ENCODE assay signal across 8 mouse cellular contexts in genomic region chr9:104262016-104262762, GRCm38 (mm10). TPM values are rescaled to one million over a fixed set of nuclear protein-coding genes. Genes with fewer than 3 reads are reported as not detected.
A peak's percentile ranks its signal among the peaks of the same experiment; 100 is the strongest.
DNase-seq lines count a peak whose midpoint lies in the region; ATAC-seq and TF ChIP-seq lines count a peak whose summit lies in the region.

No protein-coding gene starts in this region.

- no peaks in the 10 kb centered on the region for H3K36me3 ChIP-seq in embryonic facial prominence, embryonic 15.5 days
- no peaks in the 10 kb centered on the region for H3K36me3 ChIP-seq in hindbrain, postnatal 0 days (ENCODE audit: insufficient read depth, low read length)
- no peaks in the 10 kb centered on the region for H3K36me3 ChIP-seq in liver, adult 2 months (ENCODE audit: control insufficient read depth, insufficient read depth, low read length)
- H3K36me3 ChIP-seq in myocyte (ENCODE audit: control insufficient read depth, insufficient read depth), result peaks cover 4% of the 10 kb centered on the region

- no peak for TF ChIP-seq POLR2A in liver, adult 2 months (IDR thresholded peaks at IDR 0.05; ENCODE audit: extremely low read depth, insufficient read depth, low read length)
- TF ChIP-seq POLR2A in myocyte (IDR thresholded peaks at IDR 0.05; ENCODE audit: insufficient read length, low read depth), result no peak

- no peak for TF ChIP-seq CTCF in Patski (IDR thresholded peaks at IDR 0.05)
- no peak for TF ChIP-seq CTCF in hindbrain, postnatal 0 days (IDR thresholded peaks at IDR 0.05; ENCODE audit: low read depth)
- no peak for TF ChIP-seq CTCF in liver, adult 2 months (IDR thresholded peaks at IDR 0.05; ENCODE audit: low read depth, low read length)

- H3K9ac ChIP-seq in embryonic facial prominence, embryonic 15.5 days, result peak overlapping the region; percentile 94
- peak overlapping the region; percentile 91 for H3K9ac ChIP-seq in hindbrain, postnatal 0 days (replicated peaks; ENCODE audit: low read length)
- H3K9ac ChIP-seq in liver, adult 2 months (ENCODE audit: low read depth, low read length), result peak overlapping the region; percentile 85

- peaks cover 18% of the 10 kb centered on the region for H3K4me1 ChIP-seq in embryonic facial prominence, embryonic 15.5 days
- peaks cover 8% of the 10 kb centered on the region for H3K4me1 ChIP-seq in hindbrain, postnatal 0 days (ENCODE audit: insufficient read depth, low read length)
- peaks cover 5% of the 10 kb centered on the region for H3K4me1 ChIP-seq in liver, adult 2 months (ENCODE audit: control insufficient read depth, insufficient read depth, low read length)

- peak overlapping the region; percentile 37 for H3ac ChIP-seq in myocyte (ENCODE audit: control insufficient read depth, insufficient read length)

- POLR2A ChIA-PET in Patski (lab: Charles Lee), result interaction anchor here (0.7 to 0.9 kb wide), 2 partner anchors 14 to 15 kb away, joined by 3 to 4 read pairs; no protein-coding TSS in a partner anchor

- DNase-seq in left cerebral cortex, adult 18-20 months (ENCODE audit: low spot score in 2 of 2), result peak; percentile 22 to 36
- no peak for DNase-seq in left cerebral cortex, adult 11 months (ENCODE audit: low spot score)
- peak; percentile 15 for DNase-seq in Patski (ENCODE audit: low read depth, low spot score)
- peak; percentile 47 for DNase-seq in hindbrain, postnatal 0 days (ENCODE audit: low spot score)
- DNase-seq in liver, adult 2 months (ENCODE audit: extremely low read depth, low read depth, low spot score), result no peak
- no peak for DNase-seq in spleen, postnatal 10 days (ENCODE audit: low spot score in 2 of 2)

- in situ Hi-C loops in Patski (cut with MboI; ENCODE audit: low pct_unique_long_range_greater_than_20kb), result no loop called here

- H3K27me3 ChIP-seq in Patski (peaks cover 4% of the 10 kb centered on the region), myocyte (ENCODE audit: control insufficient read depth, insufficient read depth, insufficient read length) (no peaks in the 10 kb centered on the region)
- H3K27me3 ChIP-seq in embryonic facial prominence, embryonic 15.5 days, result no peaks in the 10 kb centered on the region
- no peaks in the 10 kb centered on the region for H3K27me3 ChIP-seq in hindbrain, postnatal 0 days (ENCODE audit: insufficient read depth, low read length)
- no peaks in the 10 kb centered on the region for H3K27me3 ChIP-seq in liver, adult 2 months (ENCODE audit: control insufficient read depth, insufficient read depth, low read length)

- H3K79me2 ChIP-seq in liver, adult 2 months (ENCODE audit: control insufficient read depth, insufficient read depth, low read length), result peaks cover 35% of the 10 kb centered on the region; the same call in 1 of the 2 replicates
- peaks cover 51% of the 10 kb centered on the region for H3K79me2 ChIP-seq in myocyte (ENCODE audit: control insufficient read depth, insufficient read depth)

- CTCF ChIA-PET in Patski (lab: Charles Lee), result no interaction called here

- no peaks in the 10 kb centered on the region for H3K9me3 ChIP-seq in embryonic facial prominence, embryonic 15.5 days (replicated peaks)
- H3K9me3 ChIP-seq in hindbrain, postnatal 0 days (ENCODE audit: low read length), result no peaks in the 10 kb centered on the region

- H3K27ac ChIP-seq in embryonic facial prominence, embryonic 15.5 days (replicated peaks), result peak overlapping the region; percentile 88
- H3K27ac ChIP-seq in hindbrain, postnatal 0 days, result peak overlapping the region; percentile 86
- peak overlapping the region; percentile 68 for H3K27ac ChIP-seq in liver, adult 2 months (replicated peaks; ENCODE audit: insufficient read depth, low read depth, low read length)

- H3K4me2 ChIP-seq in embryonic facial prominence, embryonic 15.5 days (replicated peaks), result peak overlapping the region; percentile 81
- peak overlapping the region; percentile 84 for H3K4me2 ChIP-seq in hindbrain, postnatal 0 days (ENCODE audit: low read depth, low read length)
- peak overlapping the region; percentile 79 for H3K4me2 ChIP-seq in myocyte (ENCODE audit: low read depth)

- H3K4me3 ChIP-seq in embryonic facial prominence, embryonic 15.5 days (replicated peaks), result peak overlapping the region; percentile 96
- H3K4me3 ChIP-seq in hindbrain, postnatal 0 days (ENCODE audit: low read length), result peak overlapping the region; percentile 99
- peak overlapping the region; percentile 96 for H3K4me3 ChIP-seq in liver, adult 2 months (ENCODE audit: insufficient read depth, low read depth, low read length)
- H3K4me3 ChIP-seq in myocyte, result peak overlapping the region; percentile 67

- ATAC-seq in Patski, result peak; percentile 65
- ATAC-seq in embryonic facial prominence, embryonic 15.5 days (ENCODE audit: insufficient number of reproducible peaks, low FRiP score, low TSS enrichment, low read depth), result peak; percentile 71
- ATAC-seq in hindbrain, postnatal 0 days, result peak; percentile 72

- 1% methylated on average over 45 of the region's 46 CpGs for WGBS in embryonic facial prominence, embryonic 15.5 days
- 1% methylated on average over 42 of the region's 46 CpGs for WGBS in hindbrain, postnatal 0 days
- under 1% methylated on average over 46 of the region's 46 CpGs for WGBS in liver, adult 2 months

TF ChIP-seq in myocyte, 11 proteins besides CTCF, POLR2A, EP300 and RAD21:
- TF ChIP-seq MAX (IDR thresholded peaks at IDR 0.05; ENCODE audit: low read depth) (no peak), TCF3 (IDR thresholded peaks at IDR 0.05; ENCODE audit: insufficient read length, low read depth) (no peak), MYOG (IDR thresholded peaks at IDR 0.05; ENCODE audit: control insufficient read depth in 1 of 3, insufficient read depth in 1 of 3, insufficient read length in 2 of 3, low read depth in 2 of 3) (no peak), TCF12 (IDR thresholded peaks at IDR 0.05; ENCODE audit: insufficient read depth, poor library complexity, severe bottlenecking) (no peak), MYOD1 (IDR thresholded peaks at IDR 0.05; ENCODE audit: control insufficient read depth in 1 of 3, insufficient read length in 2 of 3, low read depth in 2 of 3) (no peak), USF1 (IDR thresholded peaks at IDR 0.05; ENCODE audit: low read depth) (no peak), REST (IDR thresholded peaks at IDR 0.05; ENCODE audit: insufficient read depth, insufficient read length) (no peak), E2F4 (IDR thresholded peaks at IDR 0.05; ENCODE audit: insufficient read depth) (no peak)
TF ChIP-seq in myocyte: peak in this region for 0.

RNA-seq across cellular contexts. Expression of gene Dnajc13, which starts 0.5 kb away (rescaled TPM):
- total RNA-seq in left cerebral cortex, adult 18-20 months (2021), result 10 to 100 TPM; 72.3 to 73.1 TPM
- polyA plus RNA-seq in Patski (2021) (64.2 TPM), myocyte (2012; fragmentation: generic; extraction: Trizol) (14.1 TPM)
- polyA plus RNA-seq in embryonic facial prominence, embryonic 15.5 days (2015; fragmentation: Nextera tagmentation; extraction: Ambion mirVana), result 19.3 and 21.0 TPM in 2 replicates
- 44.5 and 53.7 TPM in 2 replicates for total RNA-seq in hindbrain, postnatal 0 days (2014; rRNA removed)
- polyA plus RNA-seq in hindbrain, postnatal 0 days (2015; fragmentation: Nextera tagmentation; extraction: Ambion mirVana), result 14.2 and 15.2 TPM in 2 replicates
- 25.8 and 27.3 TPM in 2 replicates for total RNA-seq in liver, adult 2 months (2014; rRNA removed)
- polyA plus RNA-seq in liver, adult 2 months (2012; rRNA removed), result 15.1 and 18.6 TPM in 2 replicates

Comparison
In these comparisons a context has a peak if more than half of its experiments do, and no peak if none do; other contexts are left out.
1. DNase-seq: peak in left cerebral cortex, adult 18-20 months (2 of 2), Patski (single experiment) and hindbrain, postnatal 0 days (single experiment); none in left cerebral cortex, adult 11 months (single experiment), liver, adult 2 months (single experiment) and spleen, postnatal 10 days (0 of 2).
2. Peak in every context shown above with its lines, with median percentiles within 50 percentile points of each other: ATAC-seq, H3K27ac ChIP-seq, H3K4me2 ChIP-seq, H3K4me3 ChIP-seq and H3K9ac ChIP-seq.